Mouse (Mus musculus) neural tube, embryonic 14.5 days (tissue): ENCODE data around the gene Vav3. TPM values are rescaled to one million over a fixed set of nuclear protein-coding genes. Genes with fewer than 3 reads are reported as not detected.

Experiments used
- ATAC-seq: fragments of 200-750 bp; cut with Nextera tagmentation; 2 replicates; pipeline ENCODE4 v1.8.0; 2017; ENCODE audit warnings: low read depth, mild to moderate bottlenecking, moderate TSS enrichment, moderate library complexity
- H3K27ac ChIP-seq: fragments of 300-500 bp; sonication (generic); 2 replicates; pipeline ENCODE4 v1.5.1; 2014; ENCODE audit warnings: low read depth, mild to moderate bottlenecking, control low read depth, low read length, moderate library complexity, mixed read lengths
- H3K27me3 ChIP-seq: fragments of 300-500 bp; sonication (generic); 2 replicates; pipeline ENCODE4 v1.6.1; 2014; ENCODE audit warnings: low read length; ENCODE audit not compliant: control insufficient read depth, insufficient read depth
- H3K36me3 ChIP-seq: fragments of 300-500 bp; sonication (generic); 2 replicates; pipeline ENCODE4 v1.6.1; 2014; ENCODE audit warnings: low read length, mixed read lengths; ENCODE audit not compliant: control insufficient read depth, insufficient read depth
- H3K4me1 ChIP-seq: fragments of 300-500 bp; sonication (generic); 2 replicates; pipeline ENCODE4 v1.6.1; 2014; ENCODE audit warnings: low read length; ENCODE audit not compliant: control insufficient read depth, insufficient read depth
- H3K4me2 ChIP-seq: fragments of 300-500 bp; sonication (generic); 2 replicates; pipeline ENCODE4 v1.6.1; 2014; ENCODE audit warnings: mild to moderate bottlenecking, low read depth, low read length, control low read depth
- H3K4me3 ChIP-seq: fragments of 300-500 bp; sonication (generic); 2 replicates; pipeline ENCODE4 v1.5.1; 2014; ENCODE audit warnings: low read depth, low read length, control low read depth, mixed read lengths
- H3K9ac ChIP-seq: fragments of 300-500 bp; sonication (generic); replicated peaks from 2 replicates; pipeline ENCODE4 v1.6.1; 2014; ENCODE audit warnings: low read depth, mild to moderate bottlenecking, control low read depth, low read length, mixed read lengths
- H3K9me3 ChIP-seq: fragments of 300-500 bp; sonication (generic); 2 replicates; pipeline ENCODE4 v1.6.1; 2016; ENCODE audit warnings: low read length; ENCODE audit not compliant: control insufficient read depth
- WGBS: fragments of 180-500 bp; shearing (Covaris S2); extraction: QIAGEN DNeasy Blood & Tissue Kit; methylation state at CpG from one replicate; pipeline ENCODE4 v1.1.7; 2014; 5-methylcytosine and 5-hydroxymethylcytosine counted together
- polyA plus RNA-seq: library from polyadenylated mRNA; unstranded; fragments of >200 nt; fragmentation: Nextera tagmentation; extraction: Ambion mirVana; gene quantifications from 2 replicates; pipeline ENCODE4 v1.2.1, GENCODE M21; 2014

Vav3 gene
- polyA plus RNA-seq, 1 experiment from 2014 or later = 13.3 TPM

- no peaks in the 10 kb centered on the region for H3K9me3 ChIP-seq
- H3K9ac ChIP-seq = no peak overlapping the region
- H3K36me3 ChIP-seq = no peaks in the 10 kb centered on the region
- no peak overlapping the region for H3K4me2 ChIP-seq
- no peak overlapping the region for H3K27ac ChIP-seq
- no peak for ATAC-seq
- no peaks in the 10 kb centered on the region for H3K4me1 ChIP-seq
- no peak overlapping the region for H3K4me3 ChIP-seq
- H3K27me3 ChIP-seq = no peaks in the 10 kb centered on the region
- 64% methylated on average over 3 of the region's 3 CpGs for WGBS
Measured at GRCm38 (mm10) chr3:109311875-109312274, 28.6 kb upstream of the Vav3 start.

DNA sequence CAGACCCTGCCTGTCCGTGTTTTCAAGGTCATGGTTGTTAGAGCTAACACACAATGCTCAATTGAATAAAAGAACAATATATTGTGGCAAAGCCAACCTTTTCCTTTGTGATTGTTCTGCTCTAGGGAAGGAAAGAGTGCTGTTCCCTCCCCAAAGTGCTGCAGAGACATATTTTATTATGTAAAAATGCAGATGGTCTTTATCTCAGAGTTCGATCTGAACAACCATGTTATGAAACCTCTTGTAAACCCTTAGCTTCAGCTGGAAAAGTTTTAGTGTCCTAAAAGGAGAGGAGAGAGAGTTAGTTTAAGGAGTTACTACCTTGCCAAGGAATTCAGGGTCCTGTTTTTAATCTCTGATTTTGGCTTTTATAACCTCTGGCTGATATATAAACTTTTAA is 27.0 kb upstream of the Vav3 start:
- no peaks in the 10 kb centered on the region for H3K27me3 ChIP-seq
- WGBS = 38% methylated on average over 2 of the region's 2 CpGs
- no peaks in the 10 kb centered on the region for H3K4me1 ChIP-seq
- H3K27ac ChIP-seq = no peak overlapping the region
- no peak overlapping the region for H3K9ac ChIP-seq
- H3K4me2 ChIP-seq = no peak overlapping the region
- H3K9me3 ChIP-seq = no peaks in the 10 kb centered on the region
- H3K36me3 ChIP-seq = no peaks in the 10 kb centered on the region
- no peak for ATAC-seq
- no peak overlapping the region for H3K4me3 ChIP-seq

GRCm38 (mm10) chr3:109322225-109322624 is 18.2 kb upstream of the Vav3 start:
- H3K9me3 ChIP-seq = no peaks in the 10 kb centered on the region
- no peak overlapping the region for H3K27ac ChIP-seq
- no peak overlapping the region for H3K4me3 ChIP-seq
- H3K9ac ChIP-seq = no peak overlapping the region
- no peaks in the 10 kb centered on the region for H3K36me3 ChIP-seq
- no peak overlapping the region for H3K4me2 ChIP-seq
- no peaks in the 10 kb centered on the region for H3K27me3 ChIP-seq
- H3K4me1 ChIP-seq = no peaks in the 10 kb centered on the region
- no peak for ATAC-seq

DNA sequence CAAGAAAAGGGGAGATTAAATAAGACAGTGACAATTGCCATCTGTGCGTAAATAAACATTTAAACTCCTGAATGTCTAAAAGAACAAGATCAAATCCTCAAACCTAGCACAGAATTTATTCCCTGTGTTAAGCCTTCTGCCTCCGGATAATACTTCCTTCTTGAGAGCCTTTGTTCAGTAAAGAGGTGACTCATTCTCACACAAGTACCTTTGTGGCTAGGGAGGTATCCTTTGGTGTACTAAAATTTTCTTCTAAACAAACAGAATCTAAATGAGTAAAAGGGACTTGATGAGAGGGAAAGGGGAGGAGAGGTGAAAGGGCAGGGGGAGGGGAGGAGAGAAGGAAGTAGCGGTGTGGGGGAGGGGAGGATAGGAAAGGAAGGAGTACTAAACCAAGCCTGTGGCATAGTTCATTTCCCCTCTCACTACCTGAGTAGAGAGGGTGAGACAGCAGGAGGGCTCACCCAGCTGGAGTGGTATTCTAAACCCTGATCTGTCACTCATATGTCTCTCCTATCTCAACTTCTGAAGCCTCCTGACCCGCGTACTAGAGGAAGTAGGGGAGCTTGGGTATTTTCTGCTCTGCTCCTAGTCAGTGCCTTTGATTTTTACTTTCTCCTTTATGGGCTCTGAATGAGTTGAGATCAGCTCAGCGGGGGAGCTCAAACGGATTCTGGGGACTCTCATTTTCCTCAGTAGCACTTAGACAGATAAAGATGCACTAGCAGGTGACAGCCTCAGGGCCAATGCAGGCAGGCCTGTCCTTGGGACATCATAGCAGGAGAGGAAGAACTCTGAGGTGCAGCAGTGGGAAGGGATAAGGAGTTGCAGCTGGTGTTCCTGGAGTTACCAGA is 16.8 kb upstream of the Vav3 start:
- H3K9ac ChIP-seq = no peak overlapping the region
- H3K36me3 ChIP-seq = no peaks in the 10 kb centered on the region
- no peaks in the 10 kb centered on the region for H3K4me1 ChIP-seq
- no peak overlapping the region for H3K4me3 ChIP-seq
- no peak overlapping the region for H3K4me2 ChIP-seq
- H3K27me3 ChIP-seq = no peaks in the 10 kb centered on the region
- 68% methylated on average over 7 of the region's 7 CpGs for WGBS
- H3K27ac ChIP-seq = no peak overlapping the region
- no peak for ATAC-seq
- no peaks in the 10 kb centered on the region for H3K9me3 ChIP-seq

- no peak overlapping the region for H3K9ac ChIP-seq
- H3K27ac ChIP-seq = no peak overlapping the region
- no peaks in the 10 kb centered on the region for H3K9me3 ChIP-seq
- no peaks in the 10 kb centered on the region for H3K4me1 ChIP-seq
- no peak overlapping the region for H3K4me2 ChIP-seq
- no peak for ATAC-seq
- 75% methylated on average over 3 of the region's 3 CpGs for WGBS
- H3K27me3 ChIP-seq = no peaks in the 10 kb centered on the region
- no peak overlapping the region for H3K4me3 ChIP-seq
- H3K36me3 ChIP-seq = no peaks in the 10 kb centered on the region
Measured at GRCm38 (mm10) chr3:109327128-109327527, 13.3 kb upstream of the Vav3 start.

- H3K27ac ChIP-seq = no peak overlapping the region
- no peaks in the 10 kb centered on the region for H3K9me3 ChIP-seq
- no peaks in the 10 kb centered on the region for H3K4me1 ChIP-seq
- 57% methylated on average over 5 of the region's 5 CpGs for WGBS
- no peak overlapping the region for H3K9ac ChIP-seq
- no peaks in the 10 kb centered on the region for H3K36me3 ChIP-seq
- H3K4me3 ChIP-seq = no peak overlapping the region
- H3K4me2 ChIP-seq = no peak overlapping the region
- no peak for ATAC-seq
- no peaks in the 10 kb centered on the region for H3K27me3 ChIP-seq
Measured at GRCm38 (mm10) chr3:109332755-109333154, 7.7 kb upstream of the Vav3 start.

DNA sequence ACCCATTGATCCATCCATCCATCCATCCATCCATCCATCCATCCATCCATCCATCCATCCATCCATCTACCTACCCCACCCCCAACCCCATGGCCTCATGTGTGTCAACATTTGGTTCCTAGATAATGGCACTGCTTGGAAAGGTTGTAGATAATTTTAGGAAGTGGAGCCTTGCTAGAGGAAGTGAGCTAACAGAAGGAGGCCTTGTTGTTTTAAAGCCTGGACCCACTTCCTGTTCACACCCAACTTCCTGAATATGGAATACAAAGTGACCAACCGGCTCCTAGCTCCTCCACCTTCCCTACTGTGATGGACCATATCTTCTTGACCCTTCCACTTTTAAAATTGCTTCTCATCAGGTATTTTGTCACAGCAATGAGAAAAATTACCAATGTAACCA is 5.0 kb upstream of the Vav3 start:
- no peaks in the 10 kb centered on the region for H3K27me3 ChIP-seq
- WGBS = 85% methylated on average over 1 of the region's 1 CpGs
- H3K4me1 ChIP-seq = peaks cover 3% of the 10 kb centered on the region; the same call in 1 of the 2 replicates
- no peak overlapping the region for H3K4me3 ChIP-seq
- no peak overlapping the region for H3K9ac ChIP-seq
- H3K9me3 ChIP-seq = no peaks in the 10 kb centered on the region
- H3K4me2 ChIP-seq = no peak overlapping the region
- no peak overlapping the region for H3K27ac ChIP-seq
- no peak for ATAC-seq
- H3K36me3 ChIP-seq = no peaks in the 10 kb centered on the region

DNA sequence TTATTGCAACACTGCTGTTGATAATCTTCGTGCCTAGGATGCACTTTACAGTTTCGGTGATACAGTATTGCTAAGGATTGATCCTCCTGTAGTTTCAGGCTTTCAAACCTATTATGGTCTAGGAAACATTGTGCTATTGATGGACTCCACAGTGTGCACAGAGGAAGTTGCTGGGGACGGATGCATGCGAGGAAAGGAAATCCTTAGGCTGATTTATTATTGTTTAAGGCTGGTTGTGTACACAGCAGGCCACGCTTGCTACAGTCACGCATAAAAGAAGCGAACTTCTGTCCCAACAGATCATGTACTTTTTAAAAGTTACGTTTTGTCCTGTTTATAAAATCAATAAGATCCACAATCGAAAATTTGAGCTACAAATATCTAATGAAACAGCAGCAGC is 1.2 kb upstream of the Vav3 start:
- Histone ChIP-seq H3K4me2 (peak overlapping the region; percentile 82; the same call in 1 of the 2 replicates), H3K9me3 (no peaks in the 10 kb centered on the region), H3K36me3 (no peaks in the 10 kb centered on the region), H3K4me3 (no peak overlapping the region), H3K27ac (no peak overlapping the region), H3K9ac (no peak overlapping the region), H3K4me1 (peaks cover 14% of the 10 kb centered on the region; the same call in 1 of the 2 replicates), H3K27me3 (no peaks in the 10 kb centered on the region)
- WGBS = 60% methylated on average over 9 of the region's 9 CpGs
- ATAC-seq = no peak

DNA sequence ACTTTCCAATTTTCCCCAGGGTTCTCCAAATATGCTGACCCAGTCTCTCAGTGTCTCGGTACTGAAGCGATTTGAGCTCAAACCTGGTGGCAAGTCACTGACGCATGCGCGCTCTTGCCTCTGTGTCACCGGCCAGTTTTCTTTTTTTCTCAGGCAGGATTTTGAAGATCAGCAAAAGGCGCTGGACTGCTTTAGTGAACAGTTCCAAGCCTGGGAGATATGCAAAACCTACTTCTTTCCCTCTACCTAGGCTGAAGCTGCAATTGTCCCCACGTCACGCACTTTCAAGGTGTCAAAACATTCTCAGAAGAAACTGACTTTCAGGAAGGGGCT is 546 bp upstream of the Vav3 start:
- Histone ChIP-seq H3K36me3 (no peaks in the 10 kb centered on the region), H3K27me3 (no peaks in the 10 kb centered on the region), H3K9ac (peak overlapping the region; percentile 82), H3K27ac (peak overlapping the region; percentile 88; the same call in 1 of the 2 replicates), H3K4me3 (peak overlapping the region; percentile 73), H3K4me2 (peak overlapping the region; percentile 82), H3K4me1 (peaks cover 14% of the 10 kb centered on the region; the same call in 1 of the 2 replicates), H3K9me3 (no peaks in the 10 kb centered on the region)
- under 1% methylated on average over 9 of the region's 9 CpGs for WGBS
- ATAC-seq = peak; percentile 45; the same call in 1 of the 2 replicates
